Mouse (Mus musculus): Measurements from ENCODE around the gene C3.
A peak's percentile ranks its signal among the peaks of the same experiment; 100 is the strongest.

The C3 gene

DNA sequence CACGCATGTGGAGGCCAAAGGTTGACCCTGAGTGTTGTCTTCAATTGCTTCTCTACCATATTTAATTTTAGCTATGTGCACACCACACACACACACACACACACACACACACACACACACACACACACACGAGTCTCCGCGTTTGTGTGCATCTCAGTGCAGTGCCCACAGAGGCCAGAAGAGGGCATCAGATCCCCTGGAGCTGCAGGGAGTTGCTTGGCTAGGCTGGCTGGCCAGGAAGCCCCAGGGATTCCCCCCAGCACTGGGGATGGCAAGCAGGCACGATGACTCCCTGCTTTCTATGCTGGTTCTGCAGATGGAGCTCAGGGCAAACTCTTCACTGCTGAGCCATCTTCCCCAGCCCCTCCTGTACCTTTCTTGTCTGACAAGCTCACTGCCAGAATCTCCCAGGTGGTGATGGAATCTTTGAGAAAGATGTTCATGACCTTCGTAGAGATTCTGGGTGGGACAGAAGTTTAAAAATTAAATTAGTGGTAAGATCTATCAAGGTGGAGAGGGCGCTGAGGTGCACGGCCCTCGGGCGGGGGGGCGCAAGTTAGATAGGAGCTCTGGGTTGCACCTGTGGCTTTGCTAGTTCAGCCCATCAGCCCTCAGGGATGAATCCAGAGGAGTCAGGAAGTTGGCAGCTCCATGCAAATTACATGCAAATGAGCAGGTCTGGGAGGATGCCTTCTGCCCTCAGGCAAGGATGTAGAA is 8.6 kb downstream of the C3 start:
- peak; percentile 86 for DNase-seq

- DNase-seq: no peak
Observed at GRCm38 (mm10) chr17:57218335-57218900, 9.5 kb downstream of the C3 start.

- no peak for DNase-seq
Observed at GRCm38 (mm10) chr17:57214676-57215387, 13.1 kb downstream of the C3 start.

DNA sequence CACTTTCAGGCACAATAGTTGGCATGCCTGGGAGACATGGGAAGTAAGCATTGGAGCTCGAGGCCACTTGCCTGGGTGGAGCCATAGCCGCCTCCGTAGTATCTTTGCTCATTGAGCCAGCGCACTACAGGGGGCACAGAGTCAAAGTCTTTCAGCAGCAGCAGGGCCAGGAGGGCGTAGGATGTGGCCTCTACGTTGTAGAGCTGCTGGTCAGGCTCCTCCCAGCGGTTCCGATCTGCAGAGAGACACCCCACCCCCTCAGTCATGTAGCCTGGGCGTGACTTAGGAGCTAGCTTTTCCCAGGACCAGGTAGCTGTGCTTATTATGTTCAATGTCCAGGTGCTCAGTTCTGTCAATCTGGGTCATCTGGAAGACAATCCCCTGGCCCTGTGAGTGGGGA is 16.4 kb downstream of the C3 start:
- DNase-seq: no peak

- no peak for DNase-seq
Observed at GRCm38 (mm10) chr17:57209330-57209729, 18.6 kb downstream of the C3 start.

GRCm38 (mm10) chr17:57207938-57208337 is 20.0 kb downstream of the C3 start:
- no peak for DNase-seq

- DNase-seq: no peak
Observed at GRCm38 (mm10) chr17:57201841-57202724, 25.9 kb downstream of the C3 start.

GRCm38 (mm10) chr17:57198252-57198651 is 29.7 kb downstream of the C3 start:
- DNase-seq: peak; percentile 44

DNA sequence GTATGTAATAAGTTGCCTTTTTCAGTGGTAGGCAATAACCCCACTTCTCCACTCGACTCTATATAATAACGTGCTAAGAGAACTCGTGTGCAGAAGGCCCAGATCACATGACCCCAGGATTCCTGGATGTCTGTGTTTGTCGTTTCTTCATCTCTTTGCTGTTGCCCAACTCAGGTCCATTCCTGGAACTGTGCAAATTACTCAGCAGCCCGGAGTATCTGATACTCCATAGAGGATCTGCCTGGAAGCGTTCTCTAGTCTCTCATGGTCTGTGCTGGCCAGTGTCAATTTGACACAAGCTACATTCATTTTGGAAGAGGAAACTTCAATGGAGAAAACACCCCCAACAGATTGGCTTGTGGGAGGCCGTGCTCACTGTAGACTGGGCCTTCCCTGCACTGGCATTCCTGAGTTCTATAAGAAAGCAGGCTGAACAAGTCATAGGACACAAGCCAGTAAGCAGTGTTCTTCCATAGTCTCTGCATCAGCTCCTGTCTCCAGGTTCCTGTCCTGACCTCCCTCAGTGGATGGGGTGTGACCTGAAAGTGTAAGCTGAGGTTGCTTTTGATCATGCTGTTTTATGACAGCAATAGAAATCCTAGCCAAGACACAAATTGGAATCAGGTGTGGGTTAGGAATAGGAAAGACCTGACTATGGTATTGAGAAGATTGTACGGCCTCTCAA is 32.5 kb downstream of the C3 start:
- no peak for DNase-seq

DNA sequence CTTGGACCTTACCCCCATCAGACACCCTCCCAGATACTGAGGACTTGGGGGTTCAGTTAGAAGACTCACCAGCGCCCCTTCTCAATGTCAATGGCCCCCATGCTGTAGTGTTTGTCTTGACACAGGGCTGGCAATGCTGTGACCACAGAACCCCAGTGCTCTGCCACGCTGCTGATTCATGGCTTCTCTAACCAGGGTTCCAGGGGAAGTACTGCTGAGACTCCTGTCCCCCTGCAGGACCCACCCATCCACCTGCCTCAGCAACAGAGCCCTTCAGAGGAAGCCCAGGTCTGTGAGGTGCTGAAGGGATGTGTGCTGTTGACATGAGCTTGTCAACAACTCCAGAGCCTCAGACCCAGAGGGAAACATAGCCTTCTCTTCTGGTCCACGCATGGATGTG is 33.2 kb downstream of the C3 start:
- no peak for DNase-seq

- peak; percentile 55 for DNase-seq
Observed at GRCm38 (mm10) chr17:57194041-57194507, 33.9 kb downstream of the C3 start, which contains the start of gene Tnfsf14. Tnfsf14 (minus strand) TSS chr17:57194177.

GRCm38 (mm10) chr17:57188510-57189192 is 39.3 kb downstream of the C3 start:
- DNase-seq: no peak

- DNase-seq: no peak
Observed at GRCm38 (mm10) chr17:57185641-57186040, 42.3 kb downstream of the C3 start.

- no peak for DNase-seq
Observed at GRCm38 (mm10) chr17:57182871-57183270, 45.1 kb downstream of the C3 start.

DNA sequence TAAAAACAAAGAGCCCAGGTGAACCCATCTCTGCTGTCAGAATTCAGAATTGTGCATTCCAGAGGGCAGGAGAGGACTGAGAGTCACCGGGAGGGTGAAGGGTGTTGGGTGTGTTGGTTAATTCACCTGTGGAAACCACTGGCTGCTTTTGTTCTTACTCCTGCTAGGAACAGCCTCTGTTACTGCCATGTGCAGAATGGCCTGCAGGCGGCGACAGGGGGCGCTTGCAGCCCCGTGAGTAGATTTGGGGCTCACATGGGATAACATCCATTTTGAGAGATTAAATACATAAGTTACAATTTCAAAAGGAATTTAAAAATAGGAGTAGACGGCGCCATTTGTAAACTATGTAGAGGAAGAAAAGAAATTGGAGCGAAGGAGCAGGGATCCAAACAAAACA is 47.6 kb downstream of the C3 start:
- peak; percentile 57 for DNase-seq

GRCm38 (mm10) chr17:57173351-57173750 is 54.6 kb downstream of the C3 start:
- DNase-seq: peak; percentile 3

DNA sequence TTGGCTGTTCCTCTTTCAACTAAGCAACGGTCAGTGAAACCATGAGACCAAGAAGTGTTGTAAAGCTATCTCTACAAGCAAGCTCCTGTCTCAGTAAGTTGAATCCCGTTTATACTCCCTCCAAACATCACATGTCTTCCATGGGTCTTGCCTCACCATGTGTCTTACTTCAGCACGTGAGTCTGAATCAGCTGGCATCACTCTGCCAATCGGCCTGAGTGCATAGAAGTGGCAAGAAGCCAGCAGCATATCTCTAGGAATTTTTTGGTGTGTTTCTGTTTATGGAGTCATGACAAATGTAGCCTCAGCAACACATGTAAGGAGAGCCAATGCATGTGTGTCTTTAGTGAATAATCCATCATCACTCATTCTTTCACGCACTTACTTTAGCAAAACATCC is 55.6 kb downstream of the C3 start:
- no peak for DNase-seq

DNA sequence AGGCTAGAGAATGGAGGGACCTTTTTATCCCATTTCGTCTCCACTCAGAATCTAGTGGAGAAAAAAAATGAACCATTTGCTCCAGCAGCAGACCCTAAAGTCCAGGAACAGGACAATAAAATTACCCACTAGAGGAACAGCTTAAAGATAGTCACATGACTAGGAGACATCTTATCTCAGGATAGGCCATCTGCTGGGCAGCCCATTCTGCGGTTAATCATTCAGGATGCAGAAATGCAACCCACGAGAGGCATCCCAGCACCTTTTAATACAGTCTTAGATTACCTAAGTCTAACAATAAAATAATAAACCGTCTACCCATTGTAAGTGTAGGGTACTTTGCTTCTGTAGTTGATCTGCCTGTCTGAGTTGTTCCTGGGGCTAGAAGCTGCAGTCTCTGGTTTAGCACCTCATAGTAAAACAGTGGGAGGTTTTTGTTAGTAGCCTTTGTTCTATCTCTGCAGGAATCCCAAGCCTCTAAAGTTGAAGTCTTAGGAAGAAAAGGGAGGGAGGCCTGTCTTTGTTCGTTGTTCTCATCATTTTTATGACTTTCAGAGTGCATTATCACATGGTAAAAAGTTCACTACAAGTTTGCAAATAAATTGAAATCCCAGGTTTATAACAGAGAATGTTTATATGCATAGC is 57.2 kb downstream of the C3 start:
- DNase-seq: no peak

DNA sequence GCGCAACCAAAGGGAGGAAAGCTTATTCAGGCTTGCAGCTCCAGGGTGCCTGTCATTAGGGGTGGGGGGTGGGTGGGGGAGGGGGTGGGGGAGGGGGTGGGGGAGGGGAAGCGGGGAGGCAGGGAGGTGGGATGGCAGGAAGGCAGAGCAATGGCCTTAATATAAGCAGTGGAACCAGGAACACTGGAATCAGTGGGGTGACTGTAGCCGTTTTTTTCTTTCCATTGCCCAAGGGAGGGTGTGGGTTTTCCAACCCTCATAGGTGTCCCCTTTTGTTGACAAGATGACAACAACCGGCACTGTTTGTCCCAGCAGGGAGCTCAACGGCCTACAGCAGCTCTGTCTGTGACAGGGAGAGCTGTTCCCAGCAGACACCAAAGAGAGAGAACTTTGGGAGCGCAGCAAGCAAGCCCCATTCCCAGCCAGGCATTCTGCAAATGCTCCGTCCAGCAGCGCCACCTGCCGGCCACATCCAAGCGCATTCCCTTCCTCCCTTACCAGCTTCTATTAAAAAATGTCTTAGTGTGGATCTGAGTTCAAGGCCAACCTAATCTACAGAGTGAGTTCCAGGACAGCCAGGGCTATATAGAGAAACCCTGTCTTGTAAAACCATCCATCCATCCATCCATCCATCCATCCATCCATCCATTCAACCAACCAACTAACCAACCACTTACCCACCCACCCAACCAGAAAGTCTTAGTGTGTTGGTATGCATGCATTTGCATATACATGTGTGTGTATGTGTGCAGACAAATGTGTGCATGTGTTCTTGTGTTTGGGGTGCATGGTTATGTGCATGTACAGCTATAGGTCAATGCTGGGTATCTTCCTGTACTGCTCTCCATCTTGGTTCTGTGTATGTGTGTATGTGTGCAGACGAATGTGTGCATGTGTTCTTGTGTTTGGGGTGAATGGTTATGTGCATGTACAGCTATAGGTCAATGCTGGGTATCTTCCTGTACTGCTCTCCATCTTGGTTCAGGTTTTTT is 60.8 kb downstream of the C3 start:
- peak; percentile 93 for DNase-seq
